Mouse (Mus musculus) forebrain, embryonic 11.5 days (tissue): ENCODE measurements at regions not wholly inside any gene's neighbourhood (a gene's known extent, or its start where the extent isn't known, plus 50 kb on each side); places are given as distances from the start of the nearest gene placed in this dataset.

Experiments used
- ATAC-seq: fragments of 200-750 bp; cut with Nextera tagmentation; replicated peaks from 2 replicates; pipeline ENCODE4 v1.8.0; 2017; ENCODE audit warnings: moderate TSS enrichment; ENCODE audit not compliant: low FRiP score
- DNase-seq: peaks from one replicate; pipeline ENCODE4 v3.0.0-alpha.2; 2017; ENCODE audit warnings: low spot score
- H3K27ac ChIP-seq: fragments of 300-500 bp; sonication (generic); 2 replicates; pipeline ENCODE4 v1.5.1; 2014; ENCODE audit warnings: low read depth, low read length
- H3K27me3 ChIP-seq: fragments of 300-500 bp; sonication (generic); 2 replicates; pipeline ENCODE4 v1.6.1; 2014; ENCODE audit warnings: mild to moderate bottlenecking, low read length, mixed read lengths; ENCODE audit not compliant: control insufficient read depth, insufficient read depth
- H3K36me3 ChIP-seq: fragments of 300-500 bp; sonication (generic); 2 replicates; pipeline ENCODE4 v1.6.1; 2014; ENCODE audit warnings: mild to moderate bottlenecking, low read length, moderate library complexity, mixed read lengths; ENCODE audit not compliant: control insufficient read depth, insufficient read depth
- H3K4me1 ChIP-seq: fragments of 300-500 bp; sonication (generic); replicated peaks from 2 replicates; pipeline ENCODE4 v1.6.1; 2014; ENCODE audit warnings: low read length, mixed read lengths; ENCODE audit not compliant: control insufficient read depth, insufficient read depth
- H3K4me2 ChIP-seq: fragments of 300-500 bp; sonication (generic); 2 replicates; pipeline ENCODE4 v1.6.1; 2014; ENCODE audit warnings: low read depth, mild to moderate bottlenecking, low read length, moderate library complexity, mixed read lengths; ENCODE audit not compliant: severe bottlenecking
- H3K4me3 ChIP-seq: fragments of 300-500 bp; sonication (generic); 2 replicates; pipeline ENCODE4 v1.5.1; 2014; ENCODE audit warnings: low read depth, low read length
- H3K9ac ChIP-seq: fragments of 300-500 bp; sonication (generic); 2 replicates; pipeline ENCODE4 v1.6.1; 2014; ENCODE audit warnings: low read length
- H3K9me3 ChIP-seq: fragments of 300-500 bp; sonication (generic); 2 replicates; pipeline ENCODE4 v1.6.1; 2016; ENCODE audit warnings: low read length, mixed read lengths; ENCODE audit not compliant: control insufficient read depth
- WGBS: fragments of 180-500 bp; shearing (Covaris S2); extraction: QIAGEN DNeasy Blood & Tissue Kit; methylation state at CpG from one replicate; pipeline ENCODE4 v1.1.7; 2014; 5-methylcytosine and 5-hydroxymethylcytosine counted together

GRCm38 (mm10) chr5:119524171-119524570, 146.3 kb upstream of the Tbx3 start:
- Histone ChIP-seq H3K36me3 (no peaks in the 10 kb centered on the region), H3K27ac (no peak overlapping the region), H3K9ac (no peak overlapping the region), H3K27me3 (no peaks in the 10 kb centered on the region), H3K4me3 (no peak overlapping the region), H3K9me3 (no peaks in the 10 kb centered on the region), H3K4me2 (no peak overlapping the region), H3K4me1 (no peaks in the 10 kb centered on the region)
- WGBS = 46% methylated on average over 4 of the region's 4 CpGs
- ATAC-seq (no peak), DNase-seq (no peak)

- H3K36me3 ChIP-seq = no peaks in the 10 kb centered on the region
- no peak overlapping the region for H3K27ac ChIP-seq
- DNase-seq (no peak), ATAC-seq (no peak)
- H3K4me1 ChIP-seq = 0 out of 2 replicates have a peak, but pooled peaks cover 2% of the 10 kb centered on the region
- no peaks in the 10 kb centered on the region for H3K9me3 ChIP-seq
- H3K4me2 ChIP-seq = no peak overlapping the region
- 67% methylated on average over 5 of the region's 5 CpGs for WGBS
- H3K4me3 ChIP-seq = no peak overlapping the region
- H3K9ac ChIP-seq = no peak overlapping the region
- no peaks in the 10 kb centered on the region for H3K27me3 ChIP-seq
Observed at GRCm38 (mm10) chr5:119525960-119526359, 144.5 kb upstream of the Tbx3 start.

GRCm38 (mm10) chr5:119530009-119530408, 140.5 kb upstream of the Tbx3 start:
- Histone ChIP-seq H3K27ac (no peak overlapping the region), H3K4me3 (no peak overlapping the region), H3K27me3 (no peaks in the 10 kb centered on the region), H3K4me1 (0 out of 2 replicates have a peak, but pooled peaks cover 2% of the 10 kb centered on the region), H3K4me2 (no peak overlapping the region), H3K36me3 (no peaks in the 10 kb centered on the region), H3K9ac (no peak overlapping the region), H3K9me3 (no peaks in the 10 kb centered on the region)
- DNase-seq (no peak), ATAC-seq (no peak)
- WGBS = 59% methylated on average over 8 of the region's 8 CpGs

GRCm38 (mm10) chr5:119534946-119535345, 135.5 kb upstream of the Tbx3 start:
- no peak overlapping the region for H3K27ac ChIP-seq
- no peak overlapping the region for H3K4me2 ChIP-seq
- 77% methylated on average over 5 of the region's 5 CpGs for WGBS
- 0 out of 2 replicates have a peak, but pooled peaks cover under 1% of the 10 kb centered on the region for H3K4me1 ChIP-seq
- H3K9me3 ChIP-seq = no peaks in the 10 kb centered on the region
- H3K4me3 ChIP-seq = no peak overlapping the region
- ATAC-seq (no peak), DNase-seq (no peak)
- H3K27me3 ChIP-seq = no peaks in the 10 kb centered on the region
- no peaks in the 10 kb centered on the region for H3K36me3 ChIP-seq
- no peak overlapping the region for H3K9ac ChIP-seq

GRCm38 (mm10) chr5:119542836-119543235, 127.6 kb upstream of the Tbx3 start:
- no peak overlapping the region for H3K4me2 ChIP-seq
- no peak for ATAC-seq

GRCm38 (mm10) chr5:119543716-119544115, 126.8 kb upstream of the Tbx3 start:
- Histone ChIP-seq H3K4me2 (no peak overlapping the region), H3K4me1 (no peaks in the 10 kb centered on the region), H3K9me3 (no peaks in the 10 kb centered on the region), H3K36me3 (no peaks in the 10 kb centered on the region), H3K27me3 (no peaks in the 10 kb centered on the region), H3K4me3 (no peak overlapping the region), H3K27ac (no peak overlapping the region), H3K9ac (no peak overlapping the region)
- DNase-seq (no peak), ATAC-seq (no peak)
- WGBS = 91% methylated on average over 6 of the region's 6 CpGs

More at GRCm38 (mm10) chr5:119542836-119543235, 127.6 kb upstream of the Tbx3 start:
- Histone ChIP-seq H3K4me1 (no peaks in the 10 kb centered on the region), H3K27ac (no peak overlapping the region), H3K4me3 (no peak overlapping the region), H3K36me3 (no peaks in the 10 kb centered on the region), H3K27me3 (no peaks in the 10 kb centered on the region), H3K9ac (no peak overlapping the region), H3K9me3 (no peaks in the 10 kb centered on the region)
- WGBS = 90% methylated on average over 11 of the region's 11 CpGs
- DNase-seq = no peak

GRCm38 (mm10) chr5:119544681-119545080, 125.8 kb upstream of the Tbx3 start:
- no peaks in the 10 kb centered on the region for H3K27me3 ChIP-seq
- no peak overlapping the region for H3K27ac ChIP-seq
- no peaks in the 10 kb centered on the region for H3K9me3 ChIP-seq
- H3K36me3 ChIP-seq = no peaks in the 10 kb centered on the region
- no peak overlapping the region for H3K4me3 ChIP-seq
- ATAC-seq (no peak), DNase-seq (no peak)
- H3K9ac ChIP-seq = no peak overlapping the region
- H3K4me2 ChIP-seq = no peak overlapping the region
- H3K4me1 ChIP-seq = no peaks in the 10 kb centered on the region
- WGBS = 80% methylated on average over 11 of the region's 11 CpGs

GRCm38 (mm10) chr5:119547070-119547469, 123.4 kb upstream of the Tbx3 start:
- peaks cover 2% of the 10 kb centered on the region; the same call in 1 of the 2 replicates for H3K4me1 ChIP-seq
- H3K27ac ChIP-seq = no peak overlapping the region
- no peaks in the 10 kb centered on the region for H3K9me3 ChIP-seq
- ATAC-seq (no peak), DNase-seq (no peak)
- no peak overlapping the region for H3K4me3 ChIP-seq
- H3K27me3 ChIP-seq = no peaks in the 10 kb centered on the region
- H3K36me3 ChIP-seq = no peaks in the 10 kb centered on the region
- H3K4me2 ChIP-seq = no peak overlapping the region
- WGBS = 85% methylated on average over 19 of the region's 19 CpGs
- no peak overlapping the region for H3K9ac ChIP-seq

GRCm38 (mm10) chr5:119550916-119551315, 119.6 kb upstream of the Tbx3 start:
- Histone ChIP-seq H3K4me2 (no peak overlapping the region), H3K9me3 (no peaks in the 10 kb centered on the region), H3K27me3 (no peaks in the 10 kb centered on the region), H3K27ac (no peak overlapping the region), H3K9ac (no peak overlapping the region), H3K36me3 (no peaks in the 10 kb centered on the region), H3K4me3 (no peak overlapping the region), H3K4me1 (peaks cover 5% of the 10 kb centered on the region; the same call in 1 of the 2 replicates)
- DNase-seq = no peak
- ATAC-seq = no peak
- WGBS = 9% methylated on average over 6 of the region's 6 CpGs
